Mouse (Mus musculus): ENCODE measurements around the gene Sit1.

DNA sequence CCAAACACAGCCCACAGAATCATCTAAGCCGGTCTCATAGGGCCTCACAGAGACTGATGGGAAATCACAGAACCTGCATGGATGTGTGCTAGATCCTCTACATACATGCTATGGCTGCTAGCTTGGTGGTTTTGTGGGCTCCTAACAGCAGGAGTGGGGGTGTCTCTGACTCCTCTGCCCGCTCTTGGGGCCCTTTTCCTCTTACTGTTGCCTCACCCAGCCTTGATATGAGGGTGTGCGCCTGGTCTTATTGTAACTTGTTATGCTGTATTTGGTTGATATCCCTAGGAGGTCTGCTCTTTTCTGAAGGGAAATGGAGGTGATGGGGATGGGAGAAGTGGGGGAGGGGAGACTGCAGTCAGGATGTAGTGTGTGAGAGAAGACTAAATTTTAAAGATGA, 6.1 kb upstream of the Sit1 start:
- TF ChIP-seq EP300 (IDR thresholded peaks at IDR 0.05; ENCODE audit: insufficient read depth, low read depth, low read length) (no peak), CTCF (IDR thresholded peaks at IDR 0.05) (no peak), POLR2A (IDR thresholded peaks at IDR 0.05; ENCODE audit: insufficient read depth, low read depth, low read length) (no peak)
